Mouse (Mus musculus) heart, adult 2 months (tissue): ENCODE data around the gene Krtap11-1.

ENCODE experiments used
- EP300 ChIP-seq: fragments of 200-500 bp; IDR thresholded peaks from 2 replicates; pipeline ENCODE4 v1.6.1; 2011; ENCODE audit warnings: low read depth, low read length, control low read depth; ENCODE audit not compliant: insufficient read depth
- POLR2A ChIP-seq: fragments of 200-500 bp; IDR thresholded peaks from 2 replicates; pipeline ENCODE4 v1.6.1; 2011; ENCODE audit warnings: mild to moderate bottlenecking, low read depth, low read length, control low read depth; ENCODE audit not compliant: insufficient read depth

DNA sequence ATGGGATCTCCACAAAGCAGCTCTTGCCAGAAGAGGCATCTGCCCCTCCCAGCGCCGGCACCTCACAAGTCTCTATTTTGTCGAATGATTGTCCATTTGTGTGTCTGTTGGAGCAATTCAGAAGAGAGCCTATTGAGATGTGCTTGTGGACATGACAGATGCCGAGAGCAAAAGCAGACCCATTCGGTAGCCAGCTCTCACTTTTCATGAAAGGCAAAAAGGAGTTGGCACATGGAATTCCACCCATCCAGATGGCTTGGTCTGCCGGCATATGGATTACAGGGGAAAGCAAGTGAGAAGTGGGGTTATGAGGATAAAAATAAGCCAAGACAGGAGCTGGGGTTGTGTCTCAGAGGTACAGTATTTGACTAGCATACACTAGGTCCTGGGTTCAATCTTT lies 1.8 kb downstream of the Krtap11-1 start:
- TF ChIP-seq EP300 = no peak
- no peak for TF ChIP-seq POLR2A
